Mouse (Mus musculus): Measurements from ENCODE around the gene Map3k15. TPM values are rescaled to one million over a fixed set of nuclear protein-coding genes. Genes with fewer than 3 reads are reported as not detected.

The Map3k15 gene
- 1.0 and 1.2 TPM in 2 replicates for polyA plus RNA-seq (2012; rRNA removed)

- DNase-seq (ENCODE audit: low read depth, low spot score): peak; percentile 14
- WGBS: 34% methylated on average over 87 of the region's 108 CpGs
Observed at GRCm38 (mm10) chrX:159988002-159988960, at the start of gene Map3k15. Gene Map3k15, plus strand, starts transcription at chrX:159988433.

GRCm38 (mm10) chrX:159942569-159942968 lies 45.7 kb upstream of the Map3k15 start:
- no peak for DNase-seq (ENCODE audit: low read depth, low spot score)
- 70% methylated on average over 2 of the region's 2 CpGs for WGBS

DNA sequence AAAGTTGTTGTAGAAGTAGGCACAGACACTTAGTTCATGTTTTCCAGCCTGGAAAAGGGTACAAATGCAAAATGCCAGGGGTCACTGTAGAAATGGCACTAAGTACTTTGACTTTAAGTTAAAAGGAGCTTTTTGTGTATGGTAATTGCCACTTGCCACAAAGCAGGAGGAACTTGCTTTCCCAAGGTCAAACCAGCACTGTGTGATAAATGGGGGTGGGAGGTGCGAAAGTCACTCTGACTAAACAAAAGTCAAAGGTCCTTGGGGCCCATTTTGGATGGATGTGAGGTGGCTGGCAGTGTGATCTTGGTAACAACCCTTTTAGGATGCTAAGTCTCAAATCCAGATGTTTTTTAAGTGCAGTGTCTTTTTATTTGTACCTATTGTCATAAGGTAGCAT lies 44.6 kb upstream of the Map3k15 start:
- DNase-seq (ENCODE audit: low read depth, low spot score): no peak
- WGBS: 94% methylated on average over 1 of the region's 1 CpGs

DNA sequence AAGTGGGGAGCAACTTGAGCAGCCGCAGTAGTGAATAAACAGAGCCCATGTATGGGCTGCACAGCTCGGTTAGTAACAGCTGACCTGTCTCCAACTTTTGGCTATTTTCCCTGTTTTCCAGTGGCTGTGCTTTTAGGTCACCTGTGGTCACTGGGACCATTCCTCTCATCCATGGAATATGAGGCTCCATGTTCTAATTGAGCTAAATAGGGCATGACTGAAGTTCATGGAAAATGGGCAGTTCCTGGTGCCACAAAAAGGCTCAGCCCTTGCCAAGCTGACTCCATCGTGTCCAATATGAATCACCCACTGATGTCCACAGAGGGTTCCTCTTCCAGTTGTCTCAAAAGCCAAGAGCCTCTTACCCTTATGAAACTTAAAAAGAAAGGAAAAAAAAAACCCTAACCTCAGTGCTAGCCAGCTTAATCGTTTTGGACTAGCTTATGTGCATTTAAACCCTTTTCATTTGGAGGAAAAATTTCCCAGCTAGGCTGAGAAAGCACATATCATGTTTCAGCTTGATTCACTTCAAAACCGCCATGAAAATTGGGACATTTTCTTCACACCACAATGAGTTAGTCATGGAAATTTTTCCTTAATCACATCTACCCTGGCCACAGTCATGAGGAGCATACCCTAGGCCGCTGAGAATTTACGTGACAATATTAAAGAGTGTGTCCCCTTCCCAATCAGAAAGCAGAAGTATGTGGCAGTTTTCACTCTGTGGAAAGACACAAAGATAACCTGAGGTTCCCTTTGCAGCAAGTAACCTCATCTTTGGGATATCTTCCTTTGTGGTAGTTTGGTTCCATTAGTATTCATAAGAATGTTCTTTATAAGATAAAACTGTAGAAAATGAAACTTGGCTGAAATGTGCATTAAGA lies 34.4 kb upstream of the Map3k15 start:
- DNase-seq (ENCODE audit: low read depth, low spot score): no peak
- WGBS: 60% methylated on average over 7 of the region's 7 CpGs

GRCm38 (mm10) chrX:159954430-159954779 lies 33.8 kb upstream of the Map3k15 start:
- WGBS: 79% methylated on average over 4 of the region's 4 CpGs
- no peak for DNase-seq (ENCODE audit: low read depth, low spot score)

DNA sequence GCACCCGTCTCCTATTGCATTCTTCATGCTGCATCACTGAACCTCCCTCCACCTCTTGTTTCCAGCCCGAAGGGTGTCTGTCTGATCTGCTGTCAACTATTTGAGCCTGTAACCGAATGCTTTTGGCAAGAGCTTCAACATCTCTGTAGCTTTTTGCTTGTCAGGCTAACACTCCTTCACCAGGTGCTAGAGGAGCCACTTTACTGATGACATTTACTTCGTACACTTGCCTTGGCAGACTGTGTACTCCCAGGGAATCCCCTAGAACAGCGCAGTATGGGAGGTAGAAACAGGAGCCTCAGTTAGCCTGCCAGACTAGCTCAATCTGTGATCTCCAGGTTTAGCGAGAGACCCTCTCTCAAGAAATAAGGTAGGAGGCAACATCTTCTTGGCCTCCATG lies 32.8 kb upstream of the Map3k15 start:
- 91% methylated on average over 6 of the region's 6 CpGs for WGBS
- DNase-seq (ENCODE audit: low read depth, low spot score): no peak

GRCm38 (mm10) chrX:159961385-159961784 lies 26.8 kb upstream of the Map3k15 start:
- DNase-seq (ENCODE audit: low read depth, low spot score): no peak
- WGBS: 89% methylated on average over 2 of the region's 2 CpGs

- DNase-seq (ENCODE audit: low read depth, low spot score): peak; percentile 50
- WGBS: 29% methylated on average over 4 of the region's 4 CpGs
Observed at GRCm38 (mm10) chrX:159963273-159963672, 25.0 kb upstream of the Map3k15 start.

- no peak for DNase-seq (ENCODE audit: low read depth, low spot score)
- WGBS: 90% methylated on average over 9 of the region's 9 CpGs
Observed at GRCm38 (mm10) chrX:159963925-159964324, 24.3 kb upstream of the Map3k15 start.

GRCm38 (mm10) chrX:159969025-159969424 lies 19.2 kb upstream of the Map3k15 start:
- DNase-seq (ENCODE audit: low read depth, low spot score): no peak
- WGBS: 77% methylated on average over 2 of the region's 2 CpGs

- WGBS: 46% methylated on average over 3 of the region's 3 CpGs
- no peak for DNase-seq (ENCODE audit: low read depth, low spot score)
Observed at GRCm38 (mm10) chrX:159971091-159971779, 17.0 kb upstream of the Map3k15 start.

- 32% methylated on average over 5 of the region's 5 CpGs for WGBS
Observed at GRCm38 (mm10) chrX:159973730-159974129, 14.5 kb upstream of the Map3k15 start.

GRCm38 (mm10) chrX:159976243-159976642 lies 12.0 kb upstream of the Map3k15 start:
- DNase-seq (ENCODE audit: low read depth, low spot score): no peak
- WGBS: 34% methylated on average over 3 of the region's 3 CpGs

More at GRCm38 (mm10) chrX:159973730-159974129, 14.5 kb upstream of the Map3k15 start:
- peak; percentile 16 for DNase-seq (ENCODE audit: low read depth, low spot score)

DNA sequence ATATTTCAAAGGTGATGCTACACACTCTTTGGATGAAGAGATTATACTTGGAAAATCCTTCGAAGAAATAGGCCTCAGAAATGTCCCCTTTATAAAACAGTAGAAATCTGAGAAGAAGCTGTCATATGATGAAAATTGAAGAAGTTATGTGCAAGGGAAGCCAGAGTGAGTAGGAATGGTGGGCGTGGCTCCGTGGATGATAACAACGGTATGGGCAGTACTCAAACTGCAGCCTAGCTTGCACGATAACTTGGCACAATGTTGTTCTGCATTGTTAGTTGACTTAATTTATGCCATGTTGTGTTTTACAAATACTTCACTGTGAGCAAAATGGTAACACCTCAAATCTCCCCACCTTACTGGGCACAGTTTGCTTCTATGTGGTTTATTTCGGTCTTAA lies 7.6 kb downstream of the Map3k15 start:
- WGBS: 78% methylated on average over 6 of the region's 6 CpGs
- no peak for DNase-seq (ENCODE audit: low read depth, low spot score)

- no peak for DNase-seq (ENCODE audit: low read depth, low spot score)
- WGBS: 67% methylated on average over 1 of the region's 1 CpGs
Observed at GRCm38 (mm10) chrX:160053306-160053705, 65.1 kb downstream of the Map3k15 start.

DNA sequence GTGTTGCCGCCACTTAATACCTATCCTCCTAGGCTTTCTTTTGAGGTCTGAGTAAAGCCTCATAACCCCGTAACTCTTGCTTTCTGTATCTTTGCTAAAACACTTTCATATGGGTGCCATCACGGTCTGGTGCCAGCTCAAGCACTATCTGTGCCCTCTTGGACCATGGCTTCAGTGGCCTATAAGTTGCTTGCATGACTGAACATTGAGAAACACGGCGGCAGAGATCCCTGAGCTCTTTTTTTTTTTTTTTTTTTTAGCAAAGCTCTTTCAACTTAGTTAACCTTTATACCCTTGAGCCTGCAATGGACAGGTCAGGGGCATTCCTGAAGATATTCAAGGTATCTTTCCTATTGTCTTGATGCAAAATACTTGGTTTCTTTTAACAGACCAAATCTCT lies 66.4 kb downstream of the Map3k15 start:
- DNase-seq (ENCODE audit: low read depth, low spot score): no peak
- 92% methylated on average over 5 of the region's 5 CpGs for WGBS

- WGBS: 73% methylated on average over 1 of the region's 1 CpGs
- no peak for DNase-seq (ENCODE audit: low read depth, low spot score)
Observed at GRCm38 (mm10) chrX:160091973-160092372, 103.7 kb downstream of the Map3k15 start.

GRCm38 (mm10) chrX:160107817-160108216 lies 119.6 kb downstream of the Map3k15 start:
- DNase-seq (ENCODE audit: low read depth, low spot score): no peak
- WGBS: 77% methylated on average over 4 of the region's 4 CpGs

DNA sequence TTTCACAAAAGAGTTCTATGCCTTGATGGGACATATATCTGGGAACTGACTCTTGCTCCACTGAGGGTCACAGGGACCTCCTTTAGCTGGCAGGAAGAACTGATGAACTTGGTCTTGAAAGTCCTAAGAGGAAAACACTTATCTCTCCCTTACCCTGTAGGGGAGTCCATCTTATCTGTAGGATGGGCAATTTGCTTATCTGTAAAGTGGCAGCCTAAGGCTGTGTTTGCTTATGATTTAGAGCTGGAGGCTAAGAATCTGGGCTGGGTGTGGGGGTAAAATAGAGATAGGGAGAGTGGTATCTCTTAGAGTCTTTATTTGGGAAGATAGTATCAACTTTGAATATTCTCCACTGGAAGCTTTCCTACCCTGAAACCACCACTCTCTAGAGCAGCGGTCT lies 125.5 kb downstream of the Map3k15 start:
- no peak for DNase-seq (ENCODE audit: low read depth, low spot score)
- 100% methylated on average over 1 of the region's 1 CpGs for WGBS

GRCm38 (mm10) chrX:160116074-160116473 lies 127.8 kb downstream of the Map3k15 start:
- no peak for DNase-seq (ENCODE audit: low read depth, low spot score)

All from large intestine, adult 2 months (tissue).